In the genomic region with DNA sequence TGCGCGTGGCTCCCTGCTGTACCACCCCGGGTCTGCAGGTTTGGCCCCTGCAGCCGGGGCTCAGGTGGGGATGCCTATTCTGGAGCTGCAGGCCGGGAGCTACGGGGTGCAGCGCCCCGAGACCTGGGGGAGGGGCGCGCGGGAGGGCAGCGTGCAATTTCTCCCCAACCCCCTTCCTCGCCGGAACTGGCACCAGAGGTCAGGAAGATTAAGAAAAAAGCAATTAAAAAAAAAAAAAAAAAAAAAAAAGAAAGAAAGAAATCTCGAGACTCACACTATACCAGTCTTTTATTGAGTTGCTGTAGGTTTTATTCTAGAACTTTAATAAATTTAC, we compare ENCODE assay signal across 8 mouse cellular contexts. TPM values are rescaled to one million over a fixed set of nuclear protein-coding genes. Genes with fewer than 3 reads are reported as not detected.
DNase-seq lines count a peak whose midpoint lies in the region; ATAC-seq and TF ChIP-seq lines count a peak whose summit lies in the region.

No protein-coding gene starts in this region.

- peaks cover 3% of the 10 kb centered on the region; the same call in 1 of the 2 replicates for H3K4me1 ChIP-seq in kidney, postnatal 0 days (replicated peaks; ENCODE audit: insufficient read depth, low read length)
- H3K4me1 ChIP-seq in cortical plate, adult 2 months (ENCODE audit: control insufficient read depth, insufficient read depth, low read length) = no peaks in the 10 kb centered on the region
- peaks cover 4% of the 10 kb centered on the region; the same call in 1 of the 2 replicates for H3K4me1 ChIP-seq in hindbrain, embryonic 15.5 days (replicated peaks)
- H3K4me1 ChIP-seq in midbrain, embryonic 15.5 days = peaks cover 3% of the 10 kb centered on the region

- peak overlapping the region; percentile 96 for H3K4me2 ChIP-seq in kidney, postnatal 0 days (ENCODE audit: low read length)
- peak overlapping the region; percentile 100 for H3K4me2 ChIP-seq in hindbrain, embryonic 15.5 days
- H3K4me2 ChIP-seq in midbrain, embryonic 15.5 days = peak overlapping the region; percentile 98

- H3K36me3 ChIP-seq in kidney, postnatal 0 days (ENCODE audit: insufficient read depth, low read length) = no peaks in the 10 kb centered on the region
- no peaks in the 10 kb centered on the region for H3K36me3 ChIP-seq in hindbrain, embryonic 15.5 days
- H3K36me3 ChIP-seq in midbrain, embryonic 15.5 days (replicated peaks) = no peaks in the 10 kb centered on the region

- no peak for TF ChIP-seq POLR2A in cortical plate, adult 2 months (IDR thresholded peaks at IDR 0.05; ENCODE audit: extremely low read depth, insufficient read depth, low read length)

- H3K4me3 ChIP-seq in kidney, postnatal 0 days (replicated peaks; ENCODE audit: low read depth, low read length) = peak overlapping the region; percentile 76
- peak overlapping the region; percentile 40 for H3K4me3 ChIP-seq in cortical plate, adult 2 months (ENCODE audit: insufficient read depth, low read length)
- H3K4me3 ChIP-seq in hindbrain, embryonic 15.5 days = peak overlapping the region; percentile 95
- peak overlapping the region; percentile 86 for H3K4me3 ChIP-seq in midbrain, embryonic 15.5 days

- peak overlapping the region; percentile 87 for H3K9ac ChIP-seq in kidney, postnatal 0 days (ENCODE audit: low read depth, low read length)
- peak overlapping the region; percentile 74 for H3K9ac ChIP-seq in hindbrain, embryonic 15.5 days
- peak overlapping the region; percentile 69 for H3K9ac ChIP-seq in midbrain, embryonic 15.5 days

- H3K9me3 ChIP-seq in kidney, postnatal 0 days (replicated peaks; ENCODE audit: low read length) = no peaks in the 10 kb centered on the region
- H3K9me3 ChIP-seq in hindbrain, embryonic 15.5 days = no peaks in the 10 kb centered on the region
- H3K9me3 ChIP-seq in midbrain, embryonic 15.5 days = no peaks in the 10 kb centered on the region

- DNase-seq in kidney, postnatal 0 days (ENCODE audit: low spot score) = no peak
- DNase-seq in kidney, postnatal 14 days = no peak
- no peak for DNase-seq in urinary bladder, postnatal 4 days (ENCODE audit: low spot score in 2 of 2)
- DNase-seq in frontal cortex, postnatal 14 days (ENCODE audit: low spot score in 2 of 2) = no peak
- no peak for DNase-seq in kidney, postnatal 36 days

- TF ChIP-seq CTCF in kidney, postnatal 0 days (IDR thresholded peaks at IDR 0.05; ENCODE audit: low read depth) = no peak
- TF ChIP-seq CTCF in cortical plate, adult 2 months (IDR thresholded peaks at IDR 0.05; ENCODE audit: extremely low read depth, insufficient read depth, low read length) = no peak

- H3K27ac ChIP-seq in kidney, postnatal 0 days = peak overlapping the region; percentile 64; the same call in 1 of the 2 replicates
- no peak overlapping the region for H3K27ac ChIP-seq in cortical plate, adult 2 months (ENCODE audit: insufficient read depth, low read length)
- H3K27ac ChIP-seq in hindbrain, embryonic 15.5 days (replicated peaks) = no peak overlapping the region
- H3K27ac ChIP-seq in midbrain, embryonic 15.5 days = no peak overlapping the region

- WGBS in kidney, postnatal 0 days = under 1% methylated on average over 15 of the region's 15 CpGs
- 0% methylated on average over 15 of the region's 15 CpGs for WGBS in hindbrain, embryonic 15.5 days
- 0% methylated on average over 15 of the region's 15 CpGs for WGBS in midbrain, embryonic 15.5 days

- no peaks in the 10 kb centered on the region for H3K27me3 ChIP-seq in kidney, postnatal 0 days (ENCODE audit: insufficient read depth, low read length)
- peaks cover 6% of the 10 kb centered on the region; the same call in 1 of the 2 replicates for H3K27me3 ChIP-seq in hindbrain, embryonic 15.5 days
- peaks cover 8% of the 10 kb centered on the region; the same call in 1 of the 2 replicates for H3K27me3 ChIP-seq in midbrain, embryonic 15.5 days (replicated peaks)

- no peak for ATAC-seq in kidney, postnatal 0 days (replicated peaks; ENCODE audit: low FRiP score, low read depth)
- ATAC-seq in hindbrain, embryonic 15.5 days (ENCODE audit: low FRiP score, low read depth) = no peak
- ATAC-seq in midbrain, embryonic 15.5 days (replicated peaks) = no peak

RNA-seq across cellular contexts. Expression of a gene that starts 40.0 kb away (rescaled TPM):
- 34.8 and 41.4 TPM in 2 replicates for polyA plus RNA-seq in kidney, postnatal 0 days (2015; fragmentation: Nextera tagmentation; extraction: Ambion mirVana)
- polyA plus RNA-seq in cortical plate, adult 2 months (2012; rRNA removed) = 1.2 and 1.6 TPM in 2 replicates
- polyA plus RNA-seq in hindbrain, embryonic 15.5 days (2015; fragmentation: Nextera tagmentation; extraction: Ambion mirVana) = 5.9 and 7.0 TPM in 2 replicates
- 3.4 and 4.1 TPM in 2 replicates for polyA plus RNA-seq in midbrain, embryonic 15.5 days (2015; fragmentation: Nextera tagmentation; extraction: Ambion mirVana)

Comparison
In these comparisons a context has a peak if more than half of its experiments do, and no peak if none do; other contexts are left out.
1. H3K4me3 ChIP-seq: peak in every context shown above with its lines; median percentile 95 in hindbrain, embryonic 15.5 days; 86 in midbrain, embryonic 15.5 days; 76 in kidney, postnatal 0 days; 40 in cortical plate, adult 2 months.